Mouse (Mus musculus) lung, embryonic 16.5 days (tissue): ENCODE results near the gene Pde1c. TPM values are rescaled to one million over a fixed set of nuclear protein-coding genes. Genes with fewer than 3 reads are reported as not detected.

Experiments
- ATAC-seq: fragments of 200-750 bp; cut with Nextera tagmentation; 2 replicates; pipeline ENCODE4 v1.8.0; 2017; ENCODE audit warnings: low read depth, mild to moderate bottlenecking, moderate library complexity
- H3K27ac ChIP-seq: fragments of 300-500 bp; sonication (generic); 2 replicates; pipeline ENCODE4 v1.5.1; 2014; ENCODE audit warnings: mild to moderate bottlenecking, control low read depth, low read length
- H3K27me3 ChIP-seq: fragments of 300-500 bp; sonication (generic); 2 replicates; pipeline ENCODE4 v1.6.1; 2014; ENCODE audit warnings: low read depth, low read length, mixed read lengths; ENCODE audit not compliant: control insufficient read depth, insufficient read depth
- H3K36me3 ChIP-seq: fragments of 300-500 bp; sonication (generic); 2 replicates; pipeline ENCODE4 v1.6.1; 2014; ENCODE audit warnings: low read length; ENCODE audit not compliant: control insufficient read depth, insufficient read depth
- H3K4me1 ChIP-seq: fragments of 300-500 bp; sonication (generic); replicated peaks from 2 replicates; pipeline ENCODE4 v1.6.1; 2014; ENCODE audit warnings: low read length, mixed read lengths; ENCODE audit not compliant: control insufficient read depth, insufficient read depth
- H3K4me2 ChIP-seq: fragments of 300-500 bp; sonication (generic); 2 replicates; pipeline ENCODE4 v1.6.1; 2014; ENCODE audit warnings: low read depth, low read length, control low read depth
- H3K4me3 ChIP-seq: fragments of 300-500 bp; sonication (generic); 2 replicates; pipeline ENCODE4 v1.5.1; 2014; ENCODE audit warnings: mild to moderate bottlenecking, low read length, control low read depth
- H3K9ac ChIP-seq: fragments of 300-500 bp; sonication (generic); 2 replicates; pipeline ENCODE4 v1.6.1; 2014; ENCODE audit warnings: low read length, control low read depth
- H3K9me3 ChIP-seq: fragments of 300-500 bp; sonication (generic); 2 replicates; pipeline ENCODE4 v1.6.1; 2016; ENCODE audit warnings: low read length; ENCODE audit not compliant: control insufficient read depth
- whole genome bisulfite sequencing: fragments of 180-500 bp; shearing (Covaris S2); extraction: QIAGEN DNeasy Blood & Tissue Kit; methylation state at CpG from one replicate; pipeline ENCODE4 v1.1.7; 2014; 5-methylcytosine and 5-hydroxymethylcytosine counted together
- polyA plus RNA-seq: library from polyadenylated mRNA; unstranded; fragments of >200 nt; fragmentation: Nextera tagmentation; extraction: Ambion mirVana; gene quantifications from 2 replicates; pipeline ENCODE4 v1.2.1, GENCODE M21; 2015

Pde1c gene
- polyA plus RNA-seq, 1 experiment from 2014 or later = 0.89 TPM

- H3K27me3 ChIP-seq = no peaks in the 10 kb centered on the region
These were observed 311.2 kb downstream of the Pde1c start for GRCm38 (mm10) chr6:56257555-56258297.

DNA sequence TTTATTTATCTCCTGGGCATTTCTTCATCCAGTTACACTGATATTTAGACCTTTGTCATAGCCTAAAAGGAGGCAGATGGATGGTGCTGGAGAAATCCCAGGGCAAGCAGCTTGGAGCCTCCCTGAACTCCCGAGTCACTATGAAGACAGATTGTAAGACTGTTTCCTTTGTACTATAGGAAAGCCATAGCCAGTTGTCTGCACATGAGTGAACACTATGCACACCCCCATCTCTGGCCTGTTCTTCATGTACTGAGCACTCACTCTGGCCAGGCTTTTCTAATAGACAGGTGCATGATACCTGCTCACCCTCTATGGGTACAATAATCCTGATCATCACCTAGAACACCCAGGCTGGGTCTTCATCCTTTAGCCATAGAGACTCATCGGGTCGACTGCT is 318.8 kb downstream of the Pde1c start:
- no peak for ATAC-seq
- H3K9me3 ChIP-seq = no peaks in the 10 kb centered on the region
- H3K4me1 ChIP-seq = no peaks in the 10 kb centered on the region
- H3K27me3 ChIP-seq = no peaks in the 10 kb centered on the region
- H3K9ac ChIP-seq = no peak overlapping the region
- H3K27ac ChIP-seq = no peak overlapping the region
- H3K4me2 ChIP-seq = no peak overlapping the region
- no peak overlapping the region for H3K4me3 ChIP-seq
- WGBS = 72% methylated on average over 3 of the region's 3 CpGs
- no peaks in the 10 kb centered on the region for H3K36me3 ChIP-seq

More at GRCm38 (mm10) chr6:56257555-56258297, 311.2 kb downstream of the Pde1c start:
- Histone ChIP-seq H3K4me2 (no peak overlapping the region), H3K4me3 (no peak overlapping the region), H3K36me3 (no peaks in the 10 kb centered on the region), H3K27ac (no peak overlapping the region), H3K4me1 (no peaks in the 10 kb centered on the region), H3K9me3 (no peaks in the 10 kb centered on the region), H3K9ac (no peak overlapping the region)
- ATAC-seq = no peak
- 86% methylated on average over 2 of the region's 2 CpGs for WGBS

GRCm38 (mm10) chr6:56191426-56192140 is 377.3 kb downstream of the Pde1c start:
- no peaks in the 10 kb centered on the region for H3K36me3 ChIP-seq
- H3K4me3 ChIP-seq = no peak overlapping the region
- no peaks in the 10 kb centered on the region for H3K4me1 ChIP-seq
- WGBS = 52% methylated on average over 1 of the region's 1 CpGs
- no peaks in the 10 kb centered on the region for H3K27me3 ChIP-seq
- H3K27ac ChIP-seq = no peak overlapping the region
- H3K9me3 ChIP-seq = no peaks in the 10 kb centered on the region
- no peak overlapping the region for H3K9ac ChIP-seq
- H3K4me2 ChIP-seq = no peak overlapping the region
- ATAC-seq = no peak

DNA sequence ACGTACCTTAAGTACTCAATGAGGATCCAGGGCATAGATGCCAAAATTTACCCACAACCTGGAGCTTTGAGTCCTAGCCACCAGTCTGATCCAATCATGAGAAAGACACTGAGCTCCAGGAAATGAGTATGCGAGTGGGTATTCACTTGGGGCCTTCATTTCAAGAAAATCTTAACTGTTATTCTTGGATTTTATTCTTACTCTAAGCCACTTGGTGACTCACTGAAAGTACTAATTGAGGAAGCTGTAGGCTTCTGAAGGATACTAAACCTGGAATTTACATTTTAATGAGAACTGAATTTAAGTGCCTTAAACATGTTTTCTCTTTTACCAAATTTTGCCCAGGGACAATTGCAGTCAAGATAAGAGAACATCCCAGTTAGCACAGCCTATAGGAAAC is 392.4 kb downstream of the Pde1c start:
- H3K4me3 ChIP-seq = no peak overlapping the region
- no peak overlapping the region for H3K27ac ChIP-seq
- WGBS = 82% methylated on average over 2 of the region's 2 CpGs
- no peaks in the 10 kb centered on the region for H3K4me1 ChIP-seq
- H3K9me3 ChIP-seq = no peaks in the 10 kb centered on the region
- H3K36me3 ChIP-seq = no peaks in the 10 kb centered on the region
- ATAC-seq = no peak
- H3K4me2 ChIP-seq = no peak overlapping the region
- no peaks in the 10 kb centered on the region for H3K27me3 ChIP-seq
- H3K9ac ChIP-seq = no peak overlapping the region

- no peak for ATAC-seq
- H3K4me2 ChIP-seq = no peak overlapping the region
- WGBS = 73% methylated on average over 2 of the region's 2 CpGs
- H3K27me3 ChIP-seq = no peaks in the 10 kb centered on the region
- H3K9me3 ChIP-seq = no peaks in the 10 kb centered on the region
- H3K9ac ChIP-seq = no peak overlapping the region
- no peak overlapping the region for H3K27ac ChIP-seq
- H3K4me1 ChIP-seq = no peaks in the 10 kb centered on the region
- H3K36me3 ChIP-seq = no peaks in the 10 kb centered on the region
- H3K4me3 ChIP-seq = no peak overlapping the region
These were observed 396.7 kb downstream of the Pde1c start for GRCm38 (mm10) chr6:56172172-56172571.

GRCm38 (mm10) chr6:56168736-56169135 is 400.2 kb downstream of the Pde1c start:
- H3K36me3 ChIP-seq = no peaks in the 10 kb centered on the region
- H3K9me3 ChIP-seq = no peaks in the 10 kb centered on the region
- no peaks in the 10 kb centered on the region for H3K4me1 ChIP-seq
- no peak for ATAC-seq
- H3K4me3 ChIP-seq = no peak overlapping the region
- no peaks in the 10 kb centered on the region for H3K27me3 ChIP-seq
- no peak overlapping the region for H3K27ac ChIP-seq
- no peak overlapping the region for H3K4me2 ChIP-seq
- 50% methylated on average over 2 of the region's 2 CpGs for WGBS
- no peak overlapping the region for H3K9ac ChIP-seq

- no peaks in the 10 kb centered on the region for H3K9me3 ChIP-seq
- H3K27me3 ChIP-seq = no peaks in the 10 kb centered on the region
- H3K27ac ChIP-seq = no peak overlapping the region
- 50% methylated on average over 1 of the region's 1 CpGs for WGBS
- H3K4me2 ChIP-seq = no peak overlapping the region
- no peaks in the 10 kb centered on the region for H3K4me1 ChIP-seq
- ATAC-seq = no peak
- H3K9ac ChIP-seq = no peak overlapping the region
- H3K4me3 ChIP-seq = no peak overlapping the region
- H3K36me3 ChIP-seq = no peaks in the 10 kb centered on the region
These were observed 410.7 kb downstream of the Pde1c start for GRCm38 (mm10) chr6:56158217-56158616.

DNA sequence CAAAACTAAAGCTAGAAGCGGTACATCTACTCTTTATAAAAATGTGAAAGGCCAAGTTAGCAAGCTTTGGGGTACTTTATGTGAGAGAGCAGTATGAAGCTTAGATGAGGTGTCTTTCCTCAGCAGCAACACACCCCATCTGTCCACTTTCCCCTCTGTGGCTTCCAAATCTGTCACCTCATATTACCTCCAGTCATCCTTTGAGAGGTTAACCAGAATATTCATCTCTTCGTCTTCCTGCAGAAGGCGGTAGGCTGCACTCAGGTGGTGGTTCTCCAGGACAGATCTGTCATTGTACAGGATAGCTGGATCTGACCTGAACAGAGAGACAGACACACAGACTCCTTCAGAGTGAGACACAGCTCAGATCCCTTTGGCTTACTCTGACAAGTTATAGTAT is 412.1 kb downstream of the Pde1c start:
- no peaks in the 10 kb centered on the region for H3K27me3 ChIP-seq
- H3K4me1 ChIP-seq = no peaks in the 10 kb centered on the region
- no peaks in the 10 kb centered on the region for H3K36me3 ChIP-seq
- WGBS = 63% methylated on average over 3 of the region's 3 CpGs
- no peak overlapping the region for H3K27ac ChIP-seq
- no peak overlapping the region for H3K9ac ChIP-seq
- no peak for ATAC-seq
- H3K4me3 ChIP-seq = no peak overlapping the region
- H3K4me2 ChIP-seq = no peak overlapping the region
- no peaks in the 10 kb centered on the region for H3K9me3 ChIP-seq

- Histone ChIP-seq H3K27ac (no peak overlapping the region), H3K27me3 (no peaks in the 10 kb centered on the region), H3K4me1 (no peaks in the 10 kb centered on the region), H3K36me3 (no peaks in the 10 kb centered on the region), H3K4me2 (no peak overlapping the region), H3K9ac (no peak overlapping the region), H3K4me3 (no peak overlapping the region), H3K9me3 (no peaks in the 10 kb centered on the region)
- 51% methylated on average over 3 of the region's 3 CpGs for WGBS
- no peak for ATAC-seq
These were observed 438.3 kb downstream of the Pde1c start for GRCm38 (mm10) chr6:56130493-56131159.
